Mouse (Mus musculus) limb, embryonic 15.5 days (tissue): ENCODE measurements around the gene Tmem117. TPM values are rescaled to one million over a fixed set of nuclear protein-coding genes. Genes with fewer than 3 reads are reported as not detected.

Experiments
- ATAC-seq: fragments of 200-750 bp; cut with Nextera tagmentation; 2 replicates; pipeline ENCODE4 v1.8.0; 2017; ENCODE audit warnings: low read depth, moderate TSS enrichment; ENCODE audit not compliant: insufficient number of reproducible peaks, low FRiP score, low TSS enrichment
- H3K27ac ChIP-seq: fragments of 300-500 bp; sonication (generic); 2 replicates; pipeline ENCODE4 v1.5.1; 2015; ENCODE audit warnings: moderate library complexity, mild to moderate bottlenecking, inconsistent platforms
- H3K27me3 ChIP-seq: fragments of 300-500 bp; sonication (generic); 2 replicates; pipeline ENCODE4 v1.6.1; 2015; ENCODE audit warnings: inconsistent platforms
- H3K36me3 ChIP-seq: fragments of 300-500 bp; sonication (generic); 2 replicates; pipeline ENCODE4 v1.6.1; 2015; ENCODE audit warnings: inconsistent platforms
- H3K4me1 ChIP-seq: fragments of 300-500 bp; sonication (generic); 2 replicates; pipeline ENCODE4 v1.6.1; 2015; ENCODE audit warnings: inconsistent platforms
- H3K4me2 ChIP-seq: fragments of 300-500 bp; sonication (generic); 2 replicates; pipeline ENCODE4 v1.6.1; 2015; ENCODE audit warnings: mild to moderate bottlenecking, inconsistent platforms
- H3K4me3 ChIP-seq: fragments of 300-500 bp; sonication (generic); 2 replicates; pipeline ENCODE4 v1.5.1; 2015; ENCODE audit warnings: mild to moderate bottlenecking, inconsistent platforms
- H3K9ac ChIP-seq: fragments of 300-500 bp; sonication (generic); 2 replicates; pipeline ENCODE4 v1.6.1; 2015; ENCODE audit warnings: inconsistent platforms
- H3K9me3 ChIP-seq: fragments of 300-500 bp; sonication (generic); 2 replicates; pipeline ENCODE4 v1.6.1; 2016; ENCODE audit warnings: inconsistent platforms
- WGBS: fragments of 180-500 bp; shearing (Covaris S2); methylation state at CpG from one replicate; pipeline ENCODE4 v1.1.7; 2015; 5-methylcytosine and 5-hydroxymethylcytosine counted together
- polyA plus RNA-seq: library from polyadenylated mRNA; unstranded; fragments of >200 nt; fragmentation: Nextera tagmentation; extraction: Ambion mirVana; gene quantifications from 2 replicates; pipeline ENCODE4 v1.2.1, GENCODE M21; 2015

Tmem117 gene
- polyA plus RNA-seq, 1 experiment from 2014 or later = 5.1 TPM

DNA sequence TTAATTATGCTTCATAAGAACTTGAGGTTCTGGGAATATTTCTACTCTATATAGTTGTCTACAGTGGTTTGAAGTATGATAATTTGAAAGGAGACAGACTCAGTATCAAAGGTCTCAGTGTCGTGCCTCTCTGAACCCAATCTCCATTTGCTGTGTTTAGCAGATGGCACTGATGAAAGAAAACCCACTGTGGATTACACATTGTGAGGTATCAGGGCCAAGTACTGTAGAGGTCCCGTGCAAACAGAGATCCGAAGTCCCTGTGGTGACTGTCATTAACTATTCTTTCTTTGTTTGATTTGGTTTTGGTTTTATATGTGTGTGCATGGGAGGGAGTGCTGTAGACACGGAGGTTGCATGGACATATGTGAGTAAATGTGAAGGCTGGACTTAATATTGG is 304.0 kb downstream of the Tmem117 start:
- Histone ChIP-seq H3K9ac (no peak overlapping the region), H3K36me3 (no peaks in the 10 kb centered on the region), H3K27me3 (no peaks in the 10 kb centered on the region), H3K27ac (no peak overlapping the region), H3K4me2 (no peak overlapping the region), H3K4me3 (no peak overlapping the region), H3K4me1 (no peaks in the 10 kb centered on the region), H3K9me3 (no peaks in the 10 kb centered on the region)
- WGBS = 80% methylated on average over 4 of the region's 4 CpGs
- no peak for ATAC-seq

DNA sequence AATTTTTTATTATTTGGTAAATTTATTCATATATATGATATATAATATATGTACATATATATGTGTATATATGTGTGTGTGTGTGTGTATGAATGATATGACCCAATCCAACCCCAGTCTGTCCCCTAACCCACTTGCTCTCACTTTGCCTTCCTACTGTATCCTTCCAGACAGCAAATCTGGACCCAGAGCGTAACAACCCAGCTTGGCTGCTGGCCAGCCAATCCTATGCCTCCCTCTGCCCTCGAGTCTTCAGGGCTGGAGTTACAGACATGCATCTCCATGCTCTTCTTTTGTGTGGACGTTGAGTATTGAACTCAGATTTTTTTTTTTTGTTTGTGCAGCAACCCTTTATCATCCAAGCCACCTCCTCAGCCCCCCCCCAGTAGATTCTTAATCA is 304.4 kb downstream of the Tmem117 start:
- no peak for ATAC-seq
- no peaks in the 10 kb centered on the region for H3K4me1 ChIP-seq

DNA sequence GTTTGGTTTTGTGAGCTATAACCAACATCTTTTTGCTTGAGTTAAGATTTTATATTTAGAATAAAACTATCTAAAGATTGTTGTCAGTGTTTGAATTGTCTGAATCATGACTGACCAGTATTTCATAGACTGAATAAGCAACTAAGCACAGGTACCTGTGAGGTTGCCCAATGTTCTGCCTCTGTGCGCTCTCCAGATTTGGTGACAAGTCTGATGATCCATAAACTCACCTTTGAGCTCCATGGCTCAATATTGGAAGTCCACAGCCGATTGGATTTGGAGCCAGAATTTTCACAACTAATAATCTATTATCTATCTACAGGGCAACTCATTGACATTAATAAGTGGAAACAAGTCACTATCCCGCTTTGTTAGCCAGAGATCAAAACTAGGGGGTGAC is 312.9 kb downstream of the Tmem117 start:
- no peaks in the 10 kb centered on the region for H3K4me1 ChIP-seq
- H3K9ac ChIP-seq = no peak overlapping the region
- no peak overlapping the region for H3K4me3 ChIP-seq
- 85% methylated on average over 3 of the region's 3 CpGs for WGBS
- H3K4me2 ChIP-seq = no peak overlapping the region
- H3K27ac ChIP-seq = no peak overlapping the region
- no peaks in the 10 kb centered on the region for H3K27me3 ChIP-seq
- H3K9me3 ChIP-seq = no peaks in the 10 kb centered on the region
- H3K36me3 ChIP-seq = no peaks in the 10 kb centered on the region
- ATAC-seq = no peak

More for the DNA sequence above, 304.4 kb downstream of the Tmem117 start:
- 53% methylated on average over 3 of the region's 3 CpGs for WGBS
- Histone ChIP-seq H3K27ac (no peak overlapping the region), H3K36me3 (no peaks in the 10 kb centered on the region), H3K9ac (no peak overlapping the region), H3K9me3 (no peaks in the 10 kb centered on the region), H3K4me3 (no peak overlapping the region), H3K27me3 (no peaks in the 10 kb centered on the region), H3K4me2 (no peak overlapping the region)

DNA sequence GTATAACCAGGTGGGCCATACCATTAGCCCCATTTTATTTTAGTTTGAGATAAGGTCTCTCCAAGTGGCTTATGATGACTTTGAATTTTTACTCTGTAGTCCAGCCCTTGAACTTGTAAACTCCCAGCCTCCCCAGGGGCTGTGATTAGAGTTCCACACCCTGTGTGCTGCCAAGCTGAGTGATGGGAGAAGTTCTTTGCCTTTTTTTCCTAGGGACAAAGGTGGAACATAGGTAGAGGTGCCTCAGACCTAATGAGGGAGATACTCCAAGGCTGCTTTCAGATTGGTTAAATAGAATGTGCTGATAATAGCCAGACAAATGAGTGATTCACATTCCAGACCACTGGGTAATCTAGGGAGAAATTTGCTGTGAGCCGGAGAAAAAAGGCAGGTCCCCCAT is 313.4 kb downstream of the Tmem117 start:
- Histone ChIP-seq H3K36me3 (no peaks in the 10 kb centered on the region), H3K4me3 (no peak overlapping the region), H3K27me3 (no peaks in the 10 kb centered on the region), H3K4me1 (no peaks in the 10 kb centered on the region), H3K4me2 (no peak overlapping the region), H3K9ac (no peak overlapping the region), H3K9me3 (no peaks in the 10 kb centered on the region), H3K27ac (no peak overlapping the region)
- no peak for ATAC-seq
- 59% methylated on average over 1 of the region's 1 CpGs for whole genome bisulfite sequencing

DNA sequence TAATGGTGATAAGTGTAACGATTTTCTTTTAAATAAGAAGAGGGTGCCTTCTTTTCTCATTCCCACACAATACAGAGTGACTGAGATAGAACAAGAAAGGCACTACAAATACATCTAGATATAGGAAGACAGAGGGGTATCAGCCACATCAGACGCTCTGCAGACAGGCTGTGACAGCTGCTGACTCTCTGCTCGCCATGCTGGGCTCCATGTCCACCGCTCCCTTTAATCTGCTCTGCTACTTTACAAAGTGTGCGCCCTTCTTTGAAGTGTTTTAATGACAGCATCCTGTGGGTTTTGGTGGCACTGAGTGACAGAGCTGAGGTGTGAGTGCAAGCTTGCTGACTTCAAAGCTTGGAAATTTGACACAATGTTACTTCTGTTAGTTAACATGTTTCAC is 314.9 kb downstream of the Tmem117 start:
- H3K9ac ChIP-seq = no peak overlapping the region
- no peaks in the 10 kb centered on the region for H3K27me3 ChIP-seq
- no peak overlapping the region for H3K27ac ChIP-seq
- H3K36me3 ChIP-seq = no peaks in the 10 kb centered on the region
- 40% methylated on average over 5 of the region's 5 CpGs for WGBS
- no peak overlapping the region for H3K4me3 ChIP-seq
- ATAC-seq = no peak
- H3K4me1 ChIP-seq = no peaks in the 10 kb centered on the region
- H3K9me3 ChIP-seq = no peaks in the 10 kb centered on the region
- no peak overlapping the region for H3K4me2 ChIP-seq

DNA sequence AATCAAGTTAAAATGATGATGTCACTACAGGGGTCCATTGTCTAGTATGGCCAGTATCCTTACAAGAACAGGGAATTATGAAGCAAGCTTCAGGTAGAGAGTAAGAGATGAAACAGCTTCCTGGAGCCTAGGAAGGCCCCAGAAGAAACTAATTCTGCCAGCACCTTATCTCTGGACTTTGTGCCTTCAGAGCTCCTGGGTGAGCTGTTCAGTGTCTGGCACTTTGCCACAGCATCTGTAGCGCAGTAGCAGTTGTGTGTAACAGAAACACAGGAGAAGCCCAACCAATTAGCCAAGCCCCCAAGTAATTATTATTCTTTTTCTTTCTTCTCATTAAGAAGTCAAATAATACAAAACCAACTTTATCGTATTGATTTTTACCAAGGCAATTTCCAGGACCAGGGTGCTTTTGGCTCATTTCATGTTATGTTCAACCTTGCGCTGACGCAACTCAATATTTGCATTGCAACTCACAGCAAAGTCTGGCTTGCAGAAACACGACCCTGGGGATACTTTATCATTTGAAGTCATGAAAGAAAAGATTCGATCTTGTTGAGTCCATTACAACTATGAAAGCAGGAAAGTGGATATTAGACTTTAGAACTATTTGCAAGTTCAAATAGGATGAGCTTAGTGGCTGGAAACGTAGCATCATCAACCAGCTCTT is 322.5 kb downstream of the Tmem117 start:
- Histone ChIP-seq H3K36me3 (no peaks in the 10 kb centered on the region), H3K4me3 (no peak overlapping the region), H3K9ac (no peak overlapping the region), H3K4me2 (no peak overlapping the region), H3K27ac (no peak overlapping the region), H3K9me3 (no peaks in the 10 kb centered on the region), H3K27me3 (no peaks in the 10 kb centered on the region), H3K4me1 (no peaks in the 10 kb centered on the region)
- no peak for ATAC-seq
- WGBS = 71% methylated on average over 7 of the region's 7 CpGs

DNA sequence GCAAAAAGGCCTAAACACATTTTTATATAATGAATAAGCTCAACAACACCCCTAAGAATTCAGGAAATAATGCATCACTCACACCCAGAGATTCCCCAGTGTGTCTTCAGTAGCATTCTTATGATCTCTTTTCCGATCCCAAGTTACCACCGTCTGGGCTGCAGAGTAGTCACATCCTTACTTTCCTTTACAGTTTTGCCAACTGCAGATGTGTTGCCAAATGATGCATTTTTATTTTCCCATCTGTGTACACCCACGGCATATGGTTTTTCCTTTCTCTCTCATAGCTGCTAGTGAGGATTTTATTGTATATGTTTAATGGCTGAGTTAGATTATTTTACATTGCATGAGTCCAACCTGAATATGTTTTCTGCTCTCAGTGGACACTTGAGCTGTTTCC is 327.7 kb downstream of the Tmem117 start:
- Histone ChIP-seq H3K9ac (no peak overlapping the region), H3K27ac (no peak overlapping the region), H3K36me3 (no peaks in the 10 kb centered on the region), H3K4me3 (no peak overlapping the region), H3K27me3 (no peaks in the 10 kb centered on the region), H3K4me1 (no peaks in the 10 kb centered on the region; the same call in 1 of the 2 replicates), H3K4me2 (no peak overlapping the region), H3K9me3 (no peaks in the 10 kb centered on the region)
- 41% methylated on average over 3 of the region's 3 CpGs for WGBS
- ATAC-seq = no peak

DNA sequence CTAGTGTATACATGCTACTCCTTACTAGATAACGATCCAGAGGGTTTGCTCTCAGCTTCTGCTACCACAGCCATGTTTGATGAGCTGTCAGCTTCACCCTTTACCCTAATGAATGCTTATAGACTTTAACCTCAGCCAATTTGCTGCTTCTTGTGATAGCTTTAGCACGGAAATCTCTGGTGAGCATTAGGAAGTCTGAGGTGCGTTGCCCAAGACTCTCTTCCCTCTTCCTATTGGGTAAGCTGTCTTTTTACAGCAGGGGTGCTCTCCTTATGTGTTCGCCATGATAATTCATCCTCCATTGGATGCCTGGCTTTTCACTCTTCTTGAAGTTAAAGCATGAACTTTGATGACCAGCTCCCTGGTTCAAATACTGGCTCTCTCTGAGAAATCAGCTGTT is 328.2 kb downstream of the Tmem117 start:
- H3K36me3 ChIP-seq = no peaks in the 10 kb centered on the region
- WGBS = 54% methylated on average over 4 of the region's 4 CpGs
- no peaks in the 10 kb centered on the region for H3K9me3 ChIP-seq
- no peak for ATAC-seq
- H3K4me3 ChIP-seq = no peak overlapping the region
- no peak overlapping the region for H3K9ac ChIP-seq
- no peak overlapping the region for H3K27ac ChIP-seq
- no peaks in the 10 kb centered on the region for H3K27me3 ChIP-seq
- no peak overlapping the region for H3K4me2 ChIP-seq
- H3K4me1 ChIP-seq = no peaks in the 10 kb centered on the region; the same call in 1 of the 2 replicates

DNA sequence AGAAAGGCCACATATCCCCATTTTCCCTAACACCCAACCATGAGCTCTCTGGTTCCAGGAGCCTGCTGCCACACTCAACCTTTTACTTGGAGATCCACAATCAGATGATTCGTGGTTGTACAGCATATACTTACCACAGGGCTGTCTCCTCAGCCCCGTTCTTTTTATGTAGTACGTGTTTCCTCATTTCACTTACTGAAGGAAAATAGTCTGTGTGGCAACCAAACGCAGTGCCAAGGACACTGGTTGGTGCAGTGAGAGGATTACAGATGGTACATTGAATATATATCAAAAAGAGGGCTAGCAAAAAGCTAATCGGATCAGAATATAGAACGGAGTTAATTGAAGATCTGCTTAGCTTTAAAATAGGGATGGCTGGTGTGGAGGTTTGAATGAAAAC is 338.0 kb downstream of the Tmem117 start:
- H3K27ac ChIP-seq = no peak overlapping the region
- WGBS = 87% methylated on average over 6 of the region's 6 CpGs

DNA sequence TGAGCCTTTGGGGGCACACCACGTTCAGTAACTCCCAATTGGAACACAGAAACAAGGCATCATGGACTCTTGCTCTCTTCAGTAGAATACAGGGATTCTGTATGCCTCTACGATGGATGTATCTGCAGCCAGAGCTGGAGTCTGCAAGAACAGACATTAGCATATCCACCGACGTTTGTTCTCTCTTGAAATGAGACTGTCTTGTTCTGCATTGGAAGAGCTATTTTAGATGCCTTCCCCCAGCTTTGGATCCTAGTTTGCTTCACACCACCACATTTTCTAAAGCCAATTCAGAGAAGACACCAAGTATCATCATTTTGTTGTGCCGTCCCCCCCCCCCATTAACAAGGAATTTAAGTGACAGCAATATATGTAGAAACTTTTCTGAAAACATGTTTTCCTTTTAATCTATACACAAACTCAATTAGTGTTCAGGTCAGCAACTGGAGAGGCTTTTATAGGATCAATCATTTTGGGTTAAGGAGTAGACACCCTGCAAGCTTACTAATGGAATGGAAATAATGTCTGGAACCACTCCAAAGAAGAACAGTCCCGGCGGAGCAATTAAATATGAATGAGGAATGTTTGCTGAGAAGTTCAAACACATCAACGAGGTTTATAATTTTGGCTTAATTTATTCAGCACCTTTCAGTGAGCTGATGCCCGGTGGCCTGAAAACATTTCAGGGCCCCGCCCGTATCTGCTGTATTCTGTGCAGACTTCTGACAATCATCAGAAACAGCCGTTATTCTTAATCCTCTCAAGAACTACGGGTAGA is 339.6 kb downstream of the Tmem117 start:
- Histone ChIP-seq H3K4me3 (no peak overlapping the region), H3K9ac (no peak overlapping the region)
- WGBS = 65% methylated on average over 13 of the region's 13 CpGs

More for the DNA sequence above, 338.0 kb downstream of the Tmem117 start:
- H3K4me1 ChIP-seq = no peaks in the 10 kb centered on the region
- H3K9ac ChIP-seq = no peak overlapping the region
- no peaks in the 10 kb centered on the region for H3K36me3 ChIP-seq
- H3K4me3 ChIP-seq = no peak overlapping the region
- no peak overlapping the region for H3K4me2 ChIP-seq
- H3K9me3 ChIP-seq = no peaks in the 10 kb centered on the region
- ATAC-seq = no peak
- H3K27me3 ChIP-seq = no peaks in the 10 kb centered on the region

DNA sequence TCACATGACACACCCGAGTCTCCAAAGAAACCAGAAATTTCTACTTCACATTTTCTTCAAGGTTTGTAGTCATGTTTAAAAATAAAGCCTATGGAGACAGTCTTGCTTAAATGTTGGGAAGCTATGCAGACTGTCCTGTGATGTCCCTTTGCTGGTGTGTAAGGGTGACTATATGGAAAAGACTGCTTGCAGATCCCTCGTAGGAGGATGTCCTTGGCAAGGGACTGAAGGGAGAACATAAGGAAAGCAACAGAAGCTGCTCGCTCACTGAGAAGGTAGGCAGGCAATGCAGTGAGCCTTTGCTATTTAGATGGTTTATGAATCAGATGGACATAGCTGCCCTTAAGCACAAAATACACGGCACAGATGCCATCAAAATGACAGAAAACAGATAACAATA is 352.8 kb downstream of the Tmem117 start:
- ATAC-seq = no peak

More for the DNA sequence above, 339.6 kb downstream of the Tmem117 start:
- H3K27me3 ChIP-seq = no peaks in the 10 kb centered on the region
- H3K4me1 ChIP-seq = no peaks in the 10 kb centered on the region
- no peak overlapping the region for H3K27ac ChIP-seq
- H3K9me3 ChIP-seq = no peaks in the 10 kb centered on the region
- H3K36me3 ChIP-seq = no peaks in the 10 kb centered on the region
- H3K4me2 ChIP-seq = no peak overlapping the region
- no peak for ATAC-seq

DNA sequence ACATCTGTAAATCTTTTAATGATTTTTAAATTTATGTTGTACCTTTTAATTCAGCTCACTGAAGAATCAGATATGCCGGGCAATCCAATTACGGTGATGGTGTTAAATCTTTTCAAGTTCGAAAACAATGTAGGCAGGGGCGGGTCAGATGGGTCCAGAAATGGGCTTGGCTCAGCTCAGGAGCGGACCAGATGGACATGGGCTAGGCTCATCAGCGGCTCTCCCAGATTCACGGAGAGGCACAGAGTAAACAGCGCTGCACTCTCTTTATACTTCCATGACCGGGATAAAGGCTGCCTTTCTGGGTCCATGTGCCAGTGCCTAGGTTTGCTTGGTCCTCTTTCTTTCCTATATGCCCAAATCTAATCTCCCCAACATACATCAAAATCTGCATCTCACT is 366.3 kb downstream of the Tmem117 start:
- Histone ChIP-seq H3K9ac (no peak overlapping the region), H3K27ac (no peak overlapping the region), H3K36me3 (no peaks in the 10 kb centered on the region), H3K4me3 (no peak overlapping the region), H3K4me1 (no peaks in the 10 kb centered on the region), H3K9me3 (no peaks in the 10 kb centered on the region), H3K4me2 (no peak overlapping the region), H3K27me3 (no peaks in the 10 kb centered on the region)
- WGBS = 92% methylated on average over 9 of the region's 9 CpGs
- ATAC-seq = no peak

More for the DNA sequence above, 352.8 kb downstream of the Tmem117 start:
- no peak overlapping the region for H3K4me2 ChIP-seq
- no peaks in the 10 kb centered on the region for H3K4me1 ChIP-seq
- no peaks in the 10 kb centered on the region for H3K36me3 ChIP-seq
- H3K27ac ChIP-seq = no peak overlapping the region
- 71% methylated on average over 4 of the region's 4 CpGs for WGBS
- no peak overlapping the region for H3K4me3 ChIP-seq
- H3K27me3 ChIP-seq = no peaks in the 10 kb centered on the region
- H3K9ac ChIP-seq = no peak overlapping the region
- no peaks in the 10 kb centered on the region for H3K9me3 ChIP-seq
